12 mouse cellular contexts compared by ENCODE assay signal in the genomic region with DNA sequence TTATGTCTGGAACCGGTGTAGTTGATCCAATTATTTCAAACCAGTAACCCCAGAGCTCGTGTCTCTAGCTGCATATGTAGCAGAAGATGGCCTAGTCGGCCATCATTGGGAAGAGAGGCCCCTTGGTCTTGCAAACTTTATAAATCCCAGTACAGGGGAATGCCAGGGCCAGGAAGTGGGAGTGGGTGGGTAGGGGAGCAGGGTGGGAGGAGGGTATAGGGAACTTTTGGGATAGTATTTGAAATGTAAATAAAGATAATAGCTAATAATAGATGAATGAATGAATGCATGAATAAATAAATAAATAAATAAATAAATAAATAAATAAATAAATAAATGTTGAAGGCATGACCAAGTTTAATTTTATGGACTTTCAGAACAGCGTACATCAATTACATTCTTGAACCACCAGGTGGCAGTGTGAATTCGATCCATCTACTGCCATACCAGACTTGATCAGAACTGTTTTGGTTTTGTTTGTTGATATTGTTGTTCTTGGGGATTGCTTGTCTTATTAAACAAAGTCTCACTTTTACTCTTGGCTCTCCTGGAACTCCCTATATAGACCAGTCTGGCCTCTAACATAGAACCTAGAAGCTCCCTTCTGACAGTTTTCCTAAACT. TPM values are rescaled to one million over a fixed set of nuclear protein-coding genes. Genes with fewer than 3 reads are reported as not detected.
DNase-seq lines count a peak whose midpoint lies in the region; ATAC-seq and TF ChIP-seq lines count a peak whose summit lies in the region.
"Not testable (repeated sequence)": the region's sequence is repeated elsewhere in the genome, so short reads cannot be mapped to it uniquely, and the experiment has no call there.
"Had no signal": no experiment of that assay in that cellular context is flagged by ENCODE, and none has a peak within 500 bp of the region (broad histone marks: within the 10 kb centered on the region; RNA-seq: fewer than 3 reads in every experiment).

No protein-coding gene starts in this region.

- H3K36me3 ChIP-seq in CH12.LX (replicated peaks in 1 of 2; ENCODE audit: control insufficient read depth in 1 of 2, insufficient read depth in 1 of 2, low read length in 1 of 2); kidney, postnatal 0 days (ENCODE audit: insufficient read depth, low read length); limb, embryonic 14.5 days (ENCODE audit: control insufficient read depth, insufficient read depth, low read length); midbrain, embryonic 15.5 days (replicated peaks): not testable (repeated sequence)

- TF ChIP-seq EP300 in CH12.LX (IDR thresholded peaks at IDR 0.05; ENCODE audit: low read length): not testable (repeated sequence)

- H3K4me3 ChIP-seq in CH12.LX (replicated peaks in 1 of 3; ENCODE audit: low read depth in 2 of 3, low read length in 2 of 3, poor library complexity in 1 of 3); kidney, postnatal 0 days (replicated peaks; ENCODE audit: low read depth, low read length); limb, embryonic 14.5 days (replicated peaks; ENCODE audit: low read length); midbrain, embryonic 15.5 days: not testable (repeated sequence)

- in situ Hi-C loops in CH12.LX (cut with MboI; ENCODE audit: low pct_ligation_motif_present, low pct_unique_long_range_greater_than_20kb, low sequenced_read_pairs): loop anchor here (10.0 kb wide), 2 partner anchors 120 to 210 kb away; a partner anchor contains a TSS

- H3K27me3 ChIP-seq in CH12.LX (replicated peaks): peaks cover 13% of the 10 kb centered on the region
- H3K27me3 ChIP-seq in kidney, postnatal 0 days (ENCODE audit: insufficient read depth, low read length); limb, embryonic 14.5 days (ENCODE audit: control insufficient read depth, insufficient read depth, low read length); midbrain, embryonic 15.5 days (replicated peaks): not testable (repeated sequence)

- TF ChIP-seq POLR2A in CH12.LX (IDR thresholded peaks at IDR 0.05; ENCODE audit: low read depth, low read length); limb, embryonic 14.5 days (IDR thresholded peaks at IDR 0.05; ENCODE audit: borderline replicate concordance, extremely low read depth, insufficient read depth, insufficient read length): not testable (repeated sequence)

- 49% methylated on average over 5 of the region's 5 CpGs for WGBS in kidney, postnatal 0 days
- WGBS in limb, embryonic 14.5 days: 51% methylated on average over 5 of the region's 5 CpGs
- 52% methylated on average over 5 of the region's 5 CpGs for WGBS in midbrain, embryonic 15.5 days

- dilution Hi-C loops in CH12.LX (cut with MboI; ENCODE audit: extremely low pct_ligation_motif_present, extremely low pct_unique_long_range_greater_than_20kb, low sequenced_read_pairs): not testable (repeated sequence)

- H3K9ac ChIP-seq in CH12.LX (ENCODE audit: insufficient read depth, low read depth); kidney, postnatal 0 days (ENCODE audit: low read depth, low read length); limb, embryonic 14.5 days (ENCODE audit: low read depth, low read length, severe bottlenecking); midbrain, embryonic 15.5 days: not testable (repeated sequence)

- H3K27ac ChIP-seq in CH12.LX (ENCODE audit: insufficient read depth, low read depth); kidney, postnatal 0 days; limb, embryonic 14.5 days (replicated peaks; ENCODE audit: low read depth, low read length); midbrain, embryonic 15.5 days: not testable (repeated sequence)

- DNase-seq in CH12.LX (ENCODE audit: extremely low read depth): peak; percentile 38
- peak; percentile 67 for DNase-seq in brain, adult 2 months (ENCODE audit: low read depth, low spot score)
- peak; percentile 34 for DNase-seq in embryo, embryonic 11.5 days (ENCODE audit: low read depth, low spot score)
- DNase-seq in heart, adult 8-10 months (ENCODE audit: low spot score): peak; percentile 6
- peak; percentile 73 for DNase-seq in kidney, postnatal 0 days (ENCODE audit: low spot score)
- DNase-seq in limb, embryonic 14.5 days (ENCODE audit: low spot score): peak; percentile 63
- peak; percentile 2 to 12 for DNase-seq in spleen, postnatal 36 days (ENCODE audit: low spot score in 2 of 2)

- H3K79me2 ChIP-seq in CH12.LX (replicated peaks; ENCODE audit: control insufficient read depth, extremely low read depth, insufficient read depth, poor library complexity, severe bottlenecking): not testable (repeated sequence)

- H3K9me3 ChIP-seq in CH12.LX (replicated peaks; ENCODE audit: low read length); kidney, postnatal 0 days (replicated peaks; ENCODE audit: low read length); limb, embryonic 14.5 days (ENCODE audit: control insufficient read depth, low read length); midbrain, embryonic 15.5 days: not testable (repeated sequence)

- TF ChIP-seq CTCF in CH12.LX (conservative IDR thresholded peaks at IDR 0.05 in 1 of 2, IDR thresholded peaks at IDR 0.05 in 1 of 2; ENCODE audit: low read depth in 2 of 2, low read length in 2 of 2): peak; percentile 26 to 66; a peak in 2 of 4 replicates
- TF ChIP-seq CTCF in kidney, postnatal 0 days (IDR thresholded peaks at IDR 0.05; ENCODE audit: low read depth): peak; percentile 75

- H3K4me2 ChIP-seq in CH12.LX (ENCODE audit: insufficient read depth, low read depth, poor library complexity, severe bottlenecking); kidney, postnatal 0 days (ENCODE audit: low read length); limb, embryonic 14.5 days (replicated peaks; ENCODE audit: low read depth, low read length, severe bottlenecking); midbrain, embryonic 15.5 days: not testable (repeated sequence)

- not testable (repeated sequence) for ATAC-seq in kidney, postnatal 0 days (replicated peaks; ENCODE audit: low FRiP score, low read depth)
- peak; percentile 47; the same call in 1 of the 2 replicates for ATAC-seq in limb, embryonic 14.5 days (ENCODE audit: low FRiP score, low read depth)
- peak; percentile 71; the same call in 1 of the 2 replicates for ATAC-seq in midbrain, embryonic 15.5 days (replicated peaks)

- peak; percentile 45 for TF ChIP-seq RAD21 in CH12.LX (IDR thresholded peaks at IDR 0.05; ENCODE audit: low read depth, low read length)

- H3K4me1 ChIP-seq in CH12.LX (ENCODE audit: control insufficient read depth in 1 of 2, insufficient read depth in 2 of 2); kidney, postnatal 0 days (replicated peaks; ENCODE audit: insufficient read depth, low read length); limb, embryonic 14.5 days (ENCODE audit: control insufficient read depth, insufficient read depth, low read length); midbrain, embryonic 15.5 days: not testable (repeated sequence)

TF ChIP-seq in CH12.LX, 34 proteins besides CTCF, POLR2A, EP300 and RAD21:
- TF ChIP-seq SMC3 (IDR thresholded peaks at IDR 0.05; ENCODE audit: low read depth, low read length): peak; percentile 50

RNA-seq across cellular contexts. Expression of a gene that starts 11.1 kb away (rescaled TPM):
- total RNA-seq in CH12.LX (2012; rRNA removed) (not detected in 2 replicates), CH12.LX (2014; rRNA removed) (not detected in 2 replicates)
- polyA plus RNA-seq in CH12.LX (2012; ENCODE audit: insufficient read length, low read depth): not detected in 2 replicates
- not detected for total RNA-seq in heart, adult 8-10 months (2022)
- not detected in 2 replicates for polyA plus RNA-seq in kidney, postnatal 0 days (2015; fragmentation: Nextera tagmentation; extraction: Ambion mirVana)
- polyA plus RNA-seq in limb, embryonic 14.5 days (2012; rRNA removed): not detected in 2 replicates
- polyA plus RNA-seq in limb, embryonic 14.5 days (2014; fragmentation: Nextera tagmentation; extraction: Ambion mirVana): not detected in 2 replicates
- polyA plus RNA-seq in midbrain, embryonic 15.5 days (2015; fragmentation: Nextera tagmentation; extraction: Ambion mirVana): not detected in 2 replicates
- total RNA-seq: gastrocnemius, postnatal 4 days had no signal
- polyA plus RNA-seq: embryonic facial prominence, embryonic 12.5 days; kidney, embryonic 15.5 days; lung, embryonic 15.5 days had no signal

RNA-seq across cellular contexts. Expression of a gene that starts 35.6 kb away (rescaled TPM):
- total RNA-seq in CH12.LX (2012; rRNA removed): not detected in 2 replicates
- not detected in 2 replicates for total RNA-seq in CH12.LX (2014; rRNA removed)
- not detected in 2 replicates for polyA plus RNA-seq in CH12.LX (2012; ENCODE audit: insufficient read length, low read depth)
- not detected for total RNA-seq in heart, adult 8-10 months (2022)
- not detected in 2 replicates for polyA plus RNA-seq in kidney, postnatal 0 days (2015; fragmentation: Nextera tagmentation; extraction: Ambion mirVana)
- polyA plus RNA-seq in limb, embryonic 14.5 days (2012; rRNA removed): not detected in 2 replicates
- polyA plus RNA-seq in limb, embryonic 14.5 days (2014; fragmentation: Nextera tagmentation; extraction: Ambion mirVana): not detected in 2 replicates
- not detected in 2 replicates for polyA plus RNA-seq in midbrain, embryonic 15.5 days (2015; fragmentation: Nextera tagmentation; extraction: Ambion mirVana)
- total RNA-seq: gastrocnemius, postnatal 4 days had no signal
- polyA plus RNA-seq: embryonic facial prominence, embryonic 12.5 days; kidney, embryonic 15.5 days; lung, embryonic 15.5 days had no signal

RNA-seq across cellular contexts. Expression of a gene that starts 57.5 kb away (rescaled TPM):
- not detected in 2 replicates for total RNA-seq in CH12.LX (2012; rRNA removed)
- not detected in 2 replicates for total RNA-seq in CH12.LX (2014; rRNA removed)
- not detected in 2 replicates for polyA plus RNA-seq in CH12.LX (2012; ENCODE audit: insufficient read length, low read depth)
- total RNA-seq in heart, adult 8-10 months (2022): not detected
- polyA plus RNA-seq in kidney, postnatal 0 days (2015; fragmentation: Nextera tagmentation; extraction: Ambion mirVana): not detected in 2 replicates
- polyA plus RNA-seq in limb, embryonic 14.5 days (2012; rRNA removed): not detected in 2 replicates
- not detected in 2 replicates for polyA plus RNA-seq in limb, embryonic 14.5 days (2014; fragmentation: Nextera tagmentation; extraction: Ambion mirVana)
- polyA plus RNA-seq in midbrain, embryonic 15.5 days (2015; fragmentation: Nextera tagmentation; extraction: Ambion mirVana): not detected in 2 replicates
- total RNA-seq: gastrocnemius, postnatal 4 days had no signal
- polyA plus RNA-seq: embryonic facial prominence, embryonic 12.5 days; kidney, embryonic 15.5 days; lung, embryonic 15.5 days had no signal

Comparison
In these comparisons a context has a peak if more than half of its experiments do, and no peak if none do; other contexts are left out.
1. DNase-seq: peak in every context shown above with its lines; median percentile 73 in kidney, postnatal 0 days; 67 in brain, adult 2 months; 63 in limb, embryonic 14.5 days; 38 in CH12.LX; 34 in embryo, embryonic 11.5 days; 7 in spleen, postnatal 36 days; 6 in heart, adult 8-10 months.